8 mouse cellular contexts compared by ENCODE assay signal in genomic region chr12:82412291-82413032, GRCm38 (mm10).
DNase-seq lines count a peak whose midpoint lies in the region; ATAC-seq lines count a peak whose summit lies in the region.

No protein-coding gene starts in this region.

- peak; percentile 61 to 68 for DNase-seq in frontal cortex, postnatal 36 days (ENCODE audit: low spot score in 2 of 2)
- no peak for DNase-seq in frontal cortex, postnatal 10 days (ENCODE audit: low spot score in 2 of 2)
- DNase-seq in 3T3-L1 (ENCODE audit: low read depth, low spot score): peak; percentile 84
- DNase-seq in gastrocnemius, postnatal 25 days: peak; percentile 66
- DNase-seq in kidney, adult 9 months: peak; percentile 65
- peak; percentile 90 for DNase-seq in lung, postnatal 36 days
- DNase-seq in T-cell, adult 2 months (ENCODE audit: low spot score): no peak

- no peak for ATAC-seq in megakaryocyte, adult 5-6 weeks (ENCODE audit: poor library complexity, severe bottlenecking)

Comparison
In these comparisons a context has a peak if more than half of its experiments do, and no peak if none do; other contexts are left out.
1. DNase-seq: peak in frontal cortex, postnatal 36 days (2 of 2), 3T3-L1 (single experiment), gastrocnemius, postnatal 25 days (single experiment), kidney, adult 9 months (single experiment) and lung, postnatal 36 days (single experiment); none in frontal cortex, postnatal 10 days (0 of 2) and T-cell, adult 2 months (single experiment).